Mouse (Mus musculus) lung, postnatal 14 days (tissue): ENCODE data around the gene Ptpn13.

ENCODE experiments used
- DNase-seq: peaks from one replicate; pipeline ENCODE4 v3.0.0; 2021

The Ptpn13 gene

GRCm38 (mm10) chr5:103423305-103423926 is 1.6 kb upstream of the Ptpn13 start:
- DNase-seq, result no peak

GRCm38 (mm10) chr5:103423927-103424315 is 1.1 kb upstream of the Ptpn13 start:
- no peak for DNase-seq

- peak; percentile 39 for DNase-seq
Measured at GRCm38 (mm10) chr5:103425363-103426031, 505 bp downstream of the Ptpn13 start.

GRCm38 (mm10) chr5:103426250-103426649 is 1.3 kb downstream of the Ptpn13 start:
- no peak for DNase-seq

- DNase-seq, result no peak
Measured at GRCm38 (mm10) chr5:103430986-103431385, 6.0 kb downstream of the Ptpn13 start.

- no peak for DNase-seq
Measured at GRCm38 (mm10) chr5:103431479-103431878, 6.5 kb downstream of the Ptpn13 start.

- DNase-seq, result peak; percentile 62
Measured at GRCm38 (mm10) chr5:103436039-103436944, 11.3 kb downstream of the Ptpn13 start.

- no peak for DNase-seq
Measured at GRCm38 (mm10) chr5:103437714-103438113, 12.7 kb downstream of the Ptpn13 start.

- DNase-seq, result no peak
Measured at GRCm38 (mm10) chr5:103439171-103439570, 14.2 kb downstream of the Ptpn13 start.

GRCm38 (mm10) chr5:103440418-103441276 is 15.7 kb downstream of the Ptpn13 start:
- no peak for DNase-seq

- no peak for DNase-seq
Measured at GRCm38 (mm10) chr5:103441706-103442105, 16.7 kb downstream of the Ptpn13 start.

- DNase-seq, result no peak
Measured at GRCm38 (mm10) chr5:103442269-103442688, 17.3 kb downstream of the Ptpn13 start.

- DNase-seq, result no peak
Measured at GRCm38 (mm10) chr5:103442921-103443320, 17.9 kb downstream of the Ptpn13 start.

- DNase-seq, result no peak
Measured at GRCm38 (mm10) chr5:103445383-103445782, 20.4 kb downstream of the Ptpn13 start.

GRCm38 (mm10) chr5:103447806-103448416 is 22.9 kb downstream of the Ptpn13 start:
- DNase-seq, result no peak

GRCm38 (mm10) chr5:103448470-103448869 is 23.5 kb downstream of the Ptpn13 start:
- no peak for DNase-seq

- DNase-seq, result no peak
Measured at GRCm38 (mm10) chr5:103450663-103451062, 25.7 kb downstream of the Ptpn13 start.

GRCm38 (mm10) chr5:103453361-103454140 is 28.6 kb downstream of the Ptpn13 start:
- no peak for DNase-seq

- no peak for DNase-seq
Measured at GRCm38 (mm10) chr5:103456794-103457193, 31.8 kb downstream of the Ptpn13 start.

- no peak for DNase-seq
Measured at GRCm38 (mm10) chr5:103458411-103458810, 33.4 kb downstream of the Ptpn13 start.

GRCm38 (mm10) chr5:103458959-103459675 is 34.1 kb downstream of the Ptpn13 start:
- DNase-seq, result no peak
